Mouse (Mus musculus) limb, embryonic 13.5 days (tissue): ENCODE measurements around the gene Krt87. TPM values are rescaled to one million over a fixed set of nuclear protein-coding genes. Genes with fewer than 3 reads are reported as not detected.

ENCODE experiments used
- ATAC-seq: fragments of 200-750 bp; cut with Nextera tagmentation; 2 replicates; pipeline ENCODE4 v1.8.0; 2017; ENCODE audit warnings: low read depth, moderate number of reproducible peaks, moderate TSS enrichment; ENCODE audit not compliant: low FRiP score
- H3K27ac ChIP-seq: fragments of 300-500 bp; sonication (generic); 2 replicates; pipeline ENCODE4 v1.5.1; 2015; ENCODE audit warnings: inconsistent platforms, mild to moderate bottlenecking, moderate library complexity
- H3K27me3 ChIP-seq: fragments of 300-500 bp; sonication (generic); 2 replicates; pipeline ENCODE4 v1.6.1; 2015; ENCODE audit warnings: mild to moderate bottlenecking, inconsistent platforms
- H3K36me3 ChIP-seq: fragments of 300-500 bp; sonication (generic); 2 replicates; pipeline ENCODE4 v1.6.1; 2015; ENCODE audit warnings: inconsistent platforms, mild to moderate bottlenecking, moderate library complexity
- H3K4me1 ChIP-seq: fragments of 300-500 bp; sonication (generic); 2 replicates; pipeline ENCODE4 v1.6.1; 2015; ENCODE audit warnings: inconsistent platforms
- H3K4me2 ChIP-seq: fragments of 300-500 bp; sonication (generic); replicated peaks from 2 replicates; pipeline ENCODE4 v1.6.1; 2015; ENCODE audit warnings: inconsistent platforms, mild to moderate bottlenecking, moderate library complexity
- H3K4me3 ChIP-seq: fragments of 300-500 bp; sonication (generic); 2 replicates; pipeline ENCODE4 v1.5.1; 2015; ENCODE audit warnings: moderate library complexity, mild to moderate bottlenecking, inconsistent platforms
- H3K9ac ChIP-seq: fragments of 300-500 bp; sonication (generic); 2 replicates; pipeline ENCODE4 v1.6.1; 2015; ENCODE audit warnings: mild to moderate bottlenecking, inconsistent platforms
- H3K9me3 ChIP-seq: fragments of 300-500 bp; sonication (generic); 2 replicates; pipeline ENCODE4 v1.6.1; 2016; ENCODE audit warnings: inconsistent platforms
- WGBS: fragments of 180-500 bp; shearing (Covaris S2); methylation state at CpG from one replicate; pipeline ENCODE4 v1.1.7; 2015; 5-methylcytosine and 5-hydroxymethylcytosine counted together
- polyA plus RNA-seq: library from polyadenylated mRNA; unstranded; fragments of >200 nt; fragmentation: Nextera tagmentation; extraction: Ambion mirVana; gene quantifications from 2 replicates; pipeline ENCODE4 v1.2.1, GENCODE M21; 2015

The Krt87 gene
- polyA plus RNA-seq: 1.3 and 1.7 TPM in 2 replicates

GRCm38 (mm10) chr15:101438555-101438954 is at the start of gene Krt87:
Gene Krt87 (minus strand): TSS chr15:101438804.
- H3K4me2 ChIP-seq: peak within 1 kb of the TSS; percentile 69
- H3K4me3 ChIP-seq: peak within 1 kb of the TSS; percentile 37
- ATAC-seq: no peak
- no peaks in the 10 kb centered on the region for H3K36me3 ChIP-seq
- H3K27me3 ChIP-seq: peaks cover 51% of the 10 kb centered on the region
- H3K4me1 ChIP-seq: peaks cover 7% of the 10 kb centered on the region; the same call in 1 of the 2 replicates
- H3K9me3 ChIP-seq: no peaks in the 10 kb centered on the region
- WGBS: 2% methylated on average over 34 of the region's 34 CpGs
- H3K27ac ChIP-seq: peak within 1 kb of the TSS; percentile 22; the same call in 1 of the 2 replicates
- H3K9ac ChIP-seq: peak within 1 kb of the TSS; percentile 51

GRCm38 (mm10) chr15:101485911-101486635 is 47.5 kb upstream of the Krt87 start:
- H3K4me3 ChIP-seq: no peak overlapping the region
- H3K9me3 ChIP-seq: no peaks in the 10 kb centered on the region
- H3K27me3 ChIP-seq: peaks cover 7% of the 10 kb centered on the region; the same call in 1 of the 2 replicates
- 0 out of 2 replicates have a peak, but pooled peaks cover 10% of the 10 kb centered on the region for H3K4me1 ChIP-seq
- ATAC-seq: no peak
- H3K9ac ChIP-seq: no peak overlapping the region
- no peaks in the 10 kb centered on the region for H3K36me3 ChIP-seq
- no peak overlapping the region for H3K4me2 ChIP-seq
- 73% methylated on average over 11 of the region's 11 CpGs for WGBS
- no peak overlapping the region for H3K27ac ChIP-seq

- no peak for ATAC-seq
- H3K9me3 ChIP-seq: no peaks in the 10 kb centered on the region
- H3K4me1 ChIP-seq: 0 out of 2 replicates have a peak, but pooled peaks cover 10% of the 10 kb centered on the region
- WGBS: 40% methylated on average over 1 of the region's 1 CpGs
- H3K4me3 ChIP-seq: no peak overlapping the region
- H3K4me2 ChIP-seq: no peak overlapping the region
- peaks cover 16% of the 10 kb centered on the region for H3K27me3 ChIP-seq
- H3K36me3 ChIP-seq: no peaks in the 10 kb centered on the region
- H3K9ac ChIP-seq: no peak overlapping the region
- H3K27ac ChIP-seq: no peak overlapping the region
These were observed 46.3 kb upstream of the Krt87 start for GRCm38 (mm10) chr15:101484939-101485338.

- 100% methylated on average over 1 of the region's 1 CpGs for WGBS
- Histone ChIP-seq H3K4me3 (no peak overlapping the region), H3K27ac (no peak overlapping the region), H3K4me1 (peaks cover 20% of the 10 kb centered on the region), H3K9ac (no peak overlapping the region), H3K27me3 (peaks cover 28% of the 10 kb centered on the region), H3K36me3 (no peaks in the 10 kb centered on the region), H3K4me2 (no peak overlapping the region), H3K9me3 (no peaks in the 10 kb centered on the region)
- ATAC-seq: no peak
These were observed 45.0 kb upstream of the Krt87 start for GRCm38 (mm10) chr15:101483646-101484045.

GRCm38 (mm10) chr15:101482056-101482455 is 43.5 kb upstream of the Krt87 start:
- H3K9ac ChIP-seq: no peak overlapping the region
- H3K27me3 ChIP-seq: peaks cover 39% of the 10 kb centered on the region
- no peak overlapping the region for H3K27ac ChIP-seq
- no peak overlapping the region for H3K4me2 ChIP-seq
- H3K4me1 ChIP-seq: peaks cover 20% of the 10 kb centered on the region
- H3K36me3 ChIP-seq: no peaks in the 10 kb centered on the region
- H3K4me3 ChIP-seq: no peak overlapping the region
- ATAC-seq: no peak
- no peaks in the 10 kb centered on the region for H3K9me3 ChIP-seq
- 44% methylated on average over 4 of the region's 4 CpGs for WGBS

- Histone ChIP-seq H3K9ac (no peak overlapping the region), H3K27ac (no peak overlapping the region), H3K4me1 (peaks cover 10% of the 10 kb centered on the region), H3K4me3 (peak overlapping the region; percentile 33), H3K27me3 (peaks cover 39% of the 10 kb centered on the region), H3K9me3 (no peaks in the 10 kb centered on the region), H3K4me2 (peak overlapping the region; percentile 60), H3K36me3 (no peaks in the 10 kb centered on the region)
- WGBS: 43% methylated on average over 11 of the region's 11 CpGs
- no peak for ATAC-seq
These were observed 41.1 kb upstream of the Krt87 start for GRCm38 (mm10) chr15:101479666-101480060.

- Histone ChIP-seq H3K36me3 (no peaks in the 10 kb centered on the region), H3K9me3 (no peaks in the 10 kb centered on the region), H3K9ac (peak overlapping the region; percentile 40; the same call in 1 of the 2 replicates), H3K27ac (no peak overlapping the region), H3K4me2 (peak overlapping the region; percentile 60), H3K4me3 (peak overlapping the region; percentile 33), H3K4me1 (peaks cover 10% of the 10 kb centered on the region), H3K27me3 (peaks cover 39% of the 10 kb centered on the region)
- ATAC-seq: no peak
- WGBS: 7% methylated on average over 31 of the region's 31 CpGs
These were observed 40.5 kb upstream of the Krt87 start for GRCm38 (mm10) chr15:101479007-101479665.

GRCm38 (mm10) chr15:101472952-101473528 is 34.4 kb upstream of the Krt87 start, which contains the start of gene Krt86:
Gene Krt86 (plus strand): TSS chr15:101473478.
- 20% methylated on average over 10 of the region's 10 CpGs for WGBS
- Histone ChIP-seq H3K36me3 (no peaks in the 10 kb centered on the region), H3K4me1 (no peaks in the 10 kb centered on the region), H3K4me3 (no peak within 1 kb of the TSS), H3K4me2 (no peak within 1 kb of the TSS), H3K9me3 (no peaks in the 10 kb centered on the region), H3K9ac (no peak within 1 kb of the TSS), H3K27me3 (peaks cover 7% of the 10 kb centered on the region), H3K27ac (no peak within 1 kb of the TSS)
- ATAC-seq: no peak

- Histone ChIP-seq H3K9me3 (no peaks in the 10 kb centered on the region), H3K4me3 (no peak overlapping the region), H3K9ac (no peak overlapping the region), H3K36me3 (no peaks in the 10 kb centered on the region), H3K27me3 (no peaks in the 10 kb centered on the region), H3K4me2 (no peak overlapping the region), H3K27ac (no peak overlapping the region), H3K4me1 (no peaks in the 10 kb centered on the region)
- ATAC-seq: no peak
- WGBS: 83% methylated on average over 4 of the region's 4 CpGs
These were observed 30.5 kb upstream of the Krt87 start for GRCm38 (mm10) chr15:101469093-101469492.

- peaks cover 4% of the 10 kb centered on the region; the same call in 1 of the 2 replicates for H3K27me3 ChIP-seq
- no peaks in the 10 kb centered on the region for H3K9me3 ChIP-seq
- no peak within 1 kb of the TSS for H3K27ac ChIP-seq
- no peak within 1 kb of the TSS for H3K9ac ChIP-seq
- 77% methylated on average over 13 of the region's 13 CpGs for WGBS
- no peak within 1 kb of the TSS for H3K4me3 ChIP-seq
- no peaks in the 10 kb centered on the region for H3K4me1 ChIP-seq
- no peaks in the 10 kb centered on the region for H3K36me3 ChIP-seq
- ATAC-seq: no peak
- no peak within 1 kb of the TSS for H3K4me2 ChIP-seq
These were observed 25.0 kb upstream of the Krt87 start, which contains the start of gene Krt81 for GRCm38 (mm10) chr15:101463651-101464050. Gene Krt81 (minus strand): TSS chr15:101463751.

GRCm38 (mm10) chr15:101459283-101459682 is 20.7 kb upstream of the Krt87 start:
- ATAC-seq: no peak
- 76% methylated on average over 14 of the region's 14 CpGs for WGBS

GRCm38 (mm10) chr15:101458361-101458930 is 19.8 kb upstream of the Krt87 start:
- no peaks in the 10 kb centered on the region for H3K27me3 ChIP-seq
- no peaks in the 10 kb centered on the region for H3K4me1 ChIP-seq
- H3K9ac ChIP-seq: no peak overlapping the region
- H3K27ac ChIP-seq: no peak overlapping the region
- H3K4me3 ChIP-seq: no peak overlapping the region
- WGBS: 80% methylated on average over 16 of the region's 16 CpGs
- H3K4me2 ChIP-seq: no peak overlapping the region
- no peak for ATAC-seq
- peaks cover 4% of the 10 kb centered on the region for H3K9me3 ChIP-seq
- H3K36me3 ChIP-seq: no peaks in the 10 kb centered on the region

More at GRCm38 (mm10) chr15:101459283-101459682, 20.7 kb upstream of the Krt87 start:
- Histone ChIP-seq H3K4me1 (no peaks in the 10 kb centered on the region), H3K27ac (no peak overlapping the region), H3K4me3 (no peak overlapping the region), H3K9me3 (peaks cover 4% of the 10 kb centered on the region), H3K27me3 (peaks cover 4% of the 10 kb centered on the region; the same call in 1 of the 2 replicates), H3K36me3 (no peaks in the 10 kb centered on the region), H3K4me2 (no peak overlapping the region), H3K9ac (no peak overlapping the region)
